Mouse (Mus musculus) MEL (cell line): Measurements from ENCODE around the gene Sema6d. TPM values are rescaled to one million over a fixed set of nuclear protein-coding genes. Genes with fewer than 3 reads are reported as not detected.

Source experiments
- DNase-seq: peaks from one replicate; pipeline ENCODE4 v3.0.0; 2011; ENCODE audit warnings: low read depth, low spot score
- H3K27ac ChIP-seq: 2 replicates; pipeline ENCODE4 v1.5.1; 2012; ENCODE audit warnings: low read depth, mild to moderate bottlenecking, control low read depth, low read length, moderate library complexity; ENCODE audit not compliant: control insufficient read depth
- H3K27me3 ChIP-seq, 2 experiments: fragments of 150-350 bp in 1 of 2; sonication (generic) in 1 of 2; 2 replicates each; pipeline ENCODE4 v1.6.1; 2012; ENCODE audit warnings: low read length in 2 of 2, mild to moderate bottlenecking in 2 of 2, improper control_type of control experiment in 1 of 2, moderate library complexity in 1 of 2; ENCODE audit not compliant: insufficient read depth in 2 of 2, control insufficient read depth in 1 of 2
- H3K36me3 ChIP-seq, 2 experiments: 2 replicates each; pipeline ENCODE4 v1.6.1; 2012 to 2014; ENCODE audit warnings: low read length in 2 of 2, improper control_type of control experiment in 1 of 2, inconsistent platforms in 1 of 2, mild to moderate bottlenecking in 1 of 2; ENCODE audit not compliant: insufficient read depth in 2 of 2, control insufficient read depth in 1 of 2
- H3K4me1 ChIP-seq, 2 experiments: fragments of 150-350 bp in 1 of 2; sonication (generic) in 1 of 2; 2 replicates each; pipeline ENCODE4 v1.6.1; 2012; ENCODE audit warnings: low read length in 2 of 2, improper control_type of control experiment in 1 of 2, mild to moderate bottlenecking in 1 of 2; ENCODE audit not compliant: insufficient read depth in 2 of 2, control insufficient read depth in 1 of 2
- H3K4me3 ChIP-seq, 2 experiments: fragments of 150-350 bp in 1 of 2; sonication (generic) in 1 of 2; 2 replicates each; pipeline ENCODE4 v1.5.1; 2012; ENCODE audit warnings: low read depth in 2 of 2, low read length in 2 of 2, mild to moderate bottlenecking in 2 of 2, moderate library complexity in 2 of 2, control low read depth in 1 of 2, improper control_type of control experiment in 1 of 2; ENCODE audit not compliant: control insufficient read depth in 1 of 2, insufficient read depth in 1 of 2
- H3K79me2 ChIP-seq: 2 replicates; pipeline ENCODE4 v1.6.1; 2012; ENCODE audit warnings: mild to moderate bottlenecking, low read length, moderate library complexity; ENCODE audit not compliant: control insufficient read depth, poor library complexity, insufficient read depth
- H3K9ac ChIP-seq: 2 replicates; pipeline ENCODE4 v1.6.1; 2012; ENCODE audit warnings: low read depth, mild to moderate bottlenecking, control low read depth, low read length, moderate library complexity; ENCODE audit not compliant: control insufficient read depth, poor library complexity, severe bottlenecking
- H3K9me3 ChIP-seq: fragments of 150-350 bp; sonication (generic); replicated peaks from 2 replicates; pipeline ENCODE4 v1.6.1; 2012; ENCODE audit warnings: mild to moderate bottlenecking, low read length, improper control_type of control experiment, moderate library complexity; ENCODE audit not compliant: insufficient read depth
- CHD1 ChIP-seq: IDR thresholded peaks from 2 replicates; pipeline ENCODE4 v1.6.1; 2012; ENCODE audit warnings: low read depth, mild to moderate bottlenecking, inconsistent platforms, low read length, improper control_type of control experiment
- ETS1 ChIP-seq: IDR thresholded peaks from 2 replicates; pipeline ENCODE4 v1.6.1; 2012; ENCODE audit warnings: low read depth, mild to moderate bottlenecking, inconsistent platforms, low read length, improper control_type of control experiment, moderate library complexity
- GATA1 ChIP-seq: IDR thresholded peaks from 2 replicates; pipeline ENCODE4 v1.6.1; 2011; ENCODE audit warnings: low read depth, low read length, improper control_type of control experiment
- JUND ChIP-seq: IDR thresholded peaks from 2 replicates; pipeline ENCODE4 v1.6.1; 2011; ENCODE audit warnings: low read depth, mild to moderate bottlenecking, improper control_type of control experiment, low read length
- MAX ChIP-seq: IDR thresholded peaks from 2 replicates; pipeline ENCODE4 v1.6.1; 2011; ENCODE audit warnings: low read length, improper control_type of control experiment
- MXI1 ChIP-seq: IDR thresholded peaks from 2 replicates; pipeline ENCODE4 v1.6.1; 2011; ENCODE audit warnings: mild to moderate bottlenecking, low read depth, low read length, improper control_type of control experiment
- MYB ChIP-seq: IDR thresholded peaks from 2 replicates; pipeline ENCODE4 v1.6.1; 2011; ENCODE audit warnings: mild to moderate bottlenecking, low read depth, low read length, improper control_type of control experiment
- NELFE ChIP-seq: IDR thresholded peaks from 2 replicates; pipeline ENCODE4 v1.6.1; 2011; ENCODE audit warnings: low read depth, low read length, improper control_type of control experiment
- NRF1 ChIP-seq: IDR thresholded peaks from 2 replicates; pipeline ENCODE4 v1.6.1; 2014; ENCODE audit warnings: low read depth, mild to moderate bottlenecking, inconsistent platforms, low read length, improper control_type of control experiment, moderate library complexity; ENCODE audit not compliant: poor library complexity, insufficient read depth, severe bottlenecking
- RCOR1 ChIP-seq: IDR thresholded peaks from 2 replicates; pipeline ENCODE4 v1.6.1; 2012; ENCODE audit warnings: low read depth, mild to moderate bottlenecking, inconsistent platforms, low read length, improper control_type of control experiment
- SIN3A ChIP-seq: IDR thresholded peaks from 2 replicates; pipeline ENCODE4 v1.6.1; 2012; ENCODE audit warnings: low read length, improper control_type of control experiment, inconsistent platforms
- SMC3 ChIP-seq: IDR thresholded peaks from 2 replicates; pipeline ENCODE4 v1.6.1; 2011; ENCODE audit warnings: low read depth, low read length, improper control_type of control experiment
- polyA plus RNA-seq, 2 experiments: library from polyadenylated mRNA; stranded (reverse) in 1 of 2; unstranded in 1 of 2; fragments of >175 nt in 1 of 2; fragments of >200 nt in 1 of 2; gene quantifications; 2 replicates each; pipeline versions ENCODE4 v1.2.1 to v1.2.4; 2012; ENCODE audit warnings: low replicate concordance in 2 of 2, low read depth in 1 of 2; ENCODE audit not compliant: insufficient read length in 2 of 2, insufficient read depth in 1 of 2, missing spikeins in 1 of 2
- total RNA-seq: library from RNA; depleted of rRNA; stranded (reverse); fragments of 300-350 nt; gene quantifications from 2 replicates; pipeline ENCODE4 v1.2.3, GENCODE M21; 2012

Sema6d gene
- total and polyA plus RNA-seq, 3 experiments: not detected

- no peaks in the 10 kb centered on the region for H3K9me3 ChIP-seq
- H3K36me3 ChIP-seq: no peaks in the 10 kb centered on the region
- no peak for DNase-seq
- no peaks in the 10 kb centered on the region for H3K27me3 ChIP-seq
- no peak overlapping the region for H3K9ac ChIP-seq
- no peak overlapping the region for H3K27ac ChIP-seq
- TF ChIP-seq ETS1 (no peak), JUND (no peak), GATA1 (no peak), RCOR1 (no peak), MAX (no peak)
- no peaks in the 10 kb centered on the region for H3K4me1 ChIP-seq
- H3K79me2 ChIP-seq: no peaks in the 10 kb centered on the region
- no peak overlapping the region for H3K4me3 ChIP-seq
These were observed 515.6 kb downstream of the Sema6d start for GRCm38 (mm10) chr2:124605341-124605740.

- H3K36me3 ChIP-seq: no peaks in the 10 kb centered on the region
- no peaks in the 10 kb centered on the region for H3K4me1 ChIP-seq
- no peaks in the 10 kb centered on the region for H3K9me3 ChIP-seq
- no peak overlapping the region for H3K4me3 ChIP-seq
- H3K27ac ChIP-seq: no peak overlapping the region
- H3K79me2 ChIP-seq: no peaks in the 10 kb centered on the region
- no peaks in the 10 kb centered on the region for H3K27me3 ChIP-seq
- TF ChIP-seq RCOR1: no peak
- no peak for TF ChIP-seq SMC3
- TF ChIP-seq MXI1: no peak
- no peak for DNase-seq
- no peak overlapping the region for H3K9ac ChIP-seq
These were observed 518.2 kb downstream of the Sema6d start for GRCm38 (mm10) chr2:124607986-124608385.

GRCm38 (mm10) chr2:124608546-124608945 is 518.8 kb downstream of the Sema6d start:
- Histone ChIP-seq H3K4me1 (no peaks in the 10 kb centered on the region), H3K4me3 (no peak overlapping the region), H3K36me3 (no peaks in the 10 kb centered on the region), H3K79me2 (no peaks in the 10 kb centered on the region), H3K9ac (no peak overlapping the region), H3K27ac (no peak overlapping the region), H3K9me3 (no peaks in the 10 kb centered on the region), H3K27me3 (no peaks in the 10 kb centered on the region)
- no peak for DNase-seq
- TF ChIP-seq NRF1 (no peak), CHD1 (no peak), MYB (no peak), NELFE (no peak), SIN3A (no peak)
